Mouse (Mus musculus): ENCODE results near the gene Ascl4. TPM values are rescaled to one million over a fixed set of nuclear protein-coding genes. Genes with fewer than 3 reads are reported as not detected.
A peak's percentile ranks its signal among the peaks of the same experiment; 100 is the strongest.

Ascl4 gene
- 0.33 and 0.42 TPM in 2 replicates for polyA plus RNA-seq (2012; rRNA removed)

- DNase-seq (ENCODE audit: low read depth) = peak; percentile 48
- TF ChIP-seq CTCF (IDR thresholded peaks at IDR 0.05; ENCODE audit: borderline replicate concordance, extremely low read depth, insufficient read depth, insufficient read length) (no peak), POLR2A (IDR thresholded peaks at IDR 0.05; ENCODE audit: borderline replicate concordance, extremely low read depth, insufficient read depth, insufficient read length, poor library complexity, severe bottlenecking) (no peak)
Measured at GRCm38 (mm10) chr10:85927676-85928445, at the start of gene Ascl4. TSS of gene Ascl4 (plus strand) at chr10:85927681.

GRCm38 (mm10) chr10:85879886-85880486 lies 47.5 kb upstream of the Ascl4 start:
- no peak for TF ChIP-seq CTCF (IDR thresholded peaks at IDR 0.05; ENCODE audit: borderline replicate concordance, extremely low read depth, insufficient read depth, insufficient read length)
- TF ChIP-seq POLR2A (IDR thresholded peaks at IDR 0.05; ENCODE audit: borderline replicate concordance, extremely low read depth, insufficient read depth, insufficient read length, poor library complexity, severe bottlenecking) = no peak
- DNase-seq (ENCODE audit: low read depth) = no peak

- no peak for TF ChIP-seq CTCF (IDR thresholded peaks at IDR 0.05; ENCODE audit: borderline replicate concordance, extremely low read depth, insufficient read depth, insufficient read length)
- peak; percentile 38; the same call in 1 of the 2 replicates for TF ChIP-seq POLR2A (IDR thresholded peaks at IDR 0.05; ENCODE audit: borderline replicate concordance, extremely low read depth, insufficient read depth, insufficient read length, poor library complexity, severe bottlenecking)
- peak; percentile 99 for DNase-seq (ENCODE audit: low read depth)
Measured at GRCm38 (mm10) chr10:85916498-85917309, 10.8 kb upstream of the Ascl4 start, which contains the start of gene Prdm4. TSS of gene Prdm4 (minus strand) at chr10:85917142.

- TF ChIP-seq POLR2A (IDR thresholded peaks at IDR 0.05; ENCODE audit: borderline replicate concordance, extremely low read depth, insufficient read depth, insufficient read length, poor library complexity, severe bottlenecking) = peak; percentile 58; the same call in 1 of the 2 replicates
- peak; percentile 60 for TF ChIP-seq CTCF (IDR thresholded peaks at IDR 0.05; ENCODE audit: borderline replicate concordance, extremely low read depth, insufficient read depth, insufficient read length)
- DNase-seq (ENCODE audit: low read depth) = peak; percentile 95
Measured at GRCm38 (mm10) chr10:85928499-85929207, 1.2 kb downstream of the Ascl4 start.

GRCm38 (mm10) chr10:85929208-85929591 lies 1.7 kb downstream of the Ascl4 start:
- DNase-seq (ENCODE audit: low read depth) = peak; percentile 27
- no peak for TF ChIP-seq POLR2A (IDR thresholded peaks at IDR 0.05; ENCODE audit: borderline replicate concordance, extremely low read depth, insufficient read depth, insufficient read length, poor library complexity, severe bottlenecking)
- no peak for TF ChIP-seq CTCF (IDR thresholded peaks at IDR 0.05; ENCODE audit: borderline replicate concordance, extremely low read depth, insufficient read depth, insufficient read length)

- no peak for TF ChIP-seq POLR2A (IDR thresholded peaks at IDR 0.05; ENCODE audit: borderline replicate concordance, extremely low read depth, insufficient read depth, insufficient read length, poor library complexity, severe bottlenecking)
- TF ChIP-seq CTCF (IDR thresholded peaks at IDR 0.05; ENCODE audit: borderline replicate concordance, extremely low read depth, insufficient read depth, insufficient read length) = no peak
- no peak for DNase-seq (ENCODE audit: low read depth)
Measured at GRCm38 (mm10) chr10:85929962-85930361, 2.5 kb downstream of the Ascl4 start.

GRCm38 (mm10) chr10:85936280-85936965 lies 8.9 kb downstream of the Ascl4 start:
- no peak for DNase-seq (ENCODE audit: low read depth)
- TF ChIP-seq POLR2A (IDR thresholded peaks at IDR 0.05; ENCODE audit: borderline replicate concordance, extremely low read depth, insufficient read depth, insufficient read length, poor library complexity, severe bottlenecking) (no peak), CTCF (IDR thresholded peaks at IDR 0.05; ENCODE audit: borderline replicate concordance, extremely low read depth, insufficient read depth, insufficient read length) (no peak)

GRCm38 (mm10) chr10:85948483-85949196 lies 21.2 kb downstream of the Ascl4 start:
- no peak for DNase-seq (ENCODE audit: low read depth)
- TF ChIP-seq POLR2A (IDR thresholded peaks at IDR 0.05; ENCODE audit: borderline replicate concordance, extremely low read depth, insufficient read depth, insufficient read length, poor library complexity, severe bottlenecking) (no peak), CTCF (IDR thresholded peaks at IDR 0.05; ENCODE audit: borderline replicate concordance, extremely low read depth, insufficient read depth, insufficient read length) (no peak)

GRCm38 (mm10) chr10:85951765-85952443 lies 24.4 kb downstream of the Ascl4 start:
- no peak for DNase-seq (ENCODE audit: low read depth)
- TF ChIP-seq CTCF (IDR thresholded peaks at IDR 0.05; ENCODE audit: borderline replicate concordance, extremely low read depth, insufficient read depth, insufficient read length) = no peak
- no peak for TF ChIP-seq POLR2A (IDR thresholded peaks at IDR 0.05; ENCODE audit: borderline replicate concordance, extremely low read depth, insufficient read depth, insufficient read length, poor library complexity, severe bottlenecking)

Data from brain, embryonic 14.5 days (tissue).